Mouse (Mus musculus) ovary, postnatal 36 days (tissue): Measurements from ENCODE around the gene Rps6ka3.

ENCODE experiments used
- DNase-seq: peaks from one replicate; pipeline ENCODE4 v3.0.0; 2022; ENCODE audit warnings: low spot score, mixed read lengths

The Rps6ka3 gene

DNA sequence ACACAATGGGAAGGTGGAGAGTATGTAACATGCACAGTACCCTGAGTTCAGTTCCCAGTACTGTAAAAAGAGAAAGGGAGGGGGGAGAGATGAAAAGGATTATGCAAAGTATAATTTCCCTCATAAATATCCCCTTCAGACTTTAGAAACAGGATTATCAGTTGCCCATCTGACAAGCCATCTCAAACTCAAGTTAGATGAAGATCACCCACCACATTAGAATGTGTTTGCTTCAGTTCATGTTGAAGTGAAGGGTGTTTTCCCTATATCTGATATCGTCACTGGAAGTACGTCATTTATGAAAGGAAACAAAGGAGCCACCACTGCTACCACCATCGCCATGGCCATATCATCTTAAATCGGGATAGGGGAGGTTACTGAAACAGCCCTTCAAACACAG, at the start of gene Rps6ka3:
Gene Rps6ka3, plus strand, starts transcription at position 301 of the 400 bp plus-strand sequence.
- DNase-seq: no peak

DNA sequence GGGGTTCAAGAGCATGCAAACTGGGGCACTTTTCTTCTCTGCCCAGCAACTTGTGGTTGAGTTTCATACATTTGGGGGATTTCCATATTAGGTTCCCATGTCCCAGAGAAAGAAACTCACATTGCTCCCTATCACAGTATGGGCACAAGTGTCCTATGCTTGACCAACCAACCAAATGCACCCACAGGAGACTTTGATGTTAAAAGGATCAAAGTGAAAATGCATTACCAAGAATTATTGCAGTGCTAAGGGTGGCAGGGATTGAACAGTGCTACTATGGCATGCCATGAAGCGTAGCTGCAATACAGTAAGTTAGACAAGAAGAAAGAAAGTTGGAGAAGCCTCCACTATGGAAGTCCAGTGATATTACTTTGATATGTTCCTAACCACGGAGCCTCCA, 40.9 kb upstream of the Rps6ka3 start:
- no peak for DNase-seq

DNA sequence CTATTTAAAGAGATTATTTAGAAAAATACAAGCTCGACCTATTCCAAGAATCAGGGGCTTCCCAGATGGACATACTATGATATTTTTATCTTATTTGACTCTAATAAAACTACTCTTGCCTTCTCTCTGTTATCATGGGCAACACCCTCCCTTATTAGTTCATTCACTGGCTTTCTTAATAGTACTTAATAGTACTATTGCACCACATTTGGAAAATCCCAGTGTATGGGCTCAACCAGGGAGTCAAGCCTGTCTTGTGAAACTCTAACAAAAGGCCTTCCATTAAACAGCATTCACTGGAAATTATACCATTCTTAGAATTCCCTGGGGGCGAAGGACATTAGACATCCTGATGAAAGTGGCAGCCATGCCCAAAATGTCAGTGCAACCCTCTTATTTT, 38.5 kb upstream of the Rps6ka3 start:
- no peak for DNase-seq

- no peak for DNase-seq
Observed at GRCm38 (mm10) chrX:159191581-159191980, 18.5 kb upstream of the Rps6ka3 start.

DNA sequence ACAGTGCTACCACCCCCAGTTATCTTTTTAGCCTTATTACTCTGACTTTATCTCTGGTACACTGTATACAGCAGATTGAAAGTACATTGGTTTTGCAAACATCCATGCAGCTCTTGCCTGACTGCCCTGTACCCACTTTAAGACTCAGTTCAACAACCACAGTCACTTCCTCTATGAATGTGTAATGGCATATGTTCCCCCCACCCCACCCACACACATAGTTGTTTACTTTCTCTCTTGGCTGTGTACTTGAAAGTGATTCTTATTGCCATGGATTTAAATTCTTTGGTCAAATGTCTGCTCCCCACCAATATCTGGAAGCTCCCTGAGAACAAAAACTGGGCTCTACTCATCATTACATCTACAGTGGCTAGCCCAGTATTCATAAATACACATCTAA, 10.6 kb upstream of the Rps6ka3 start:
- no peak for DNase-seq

- no peak for DNase-seq
Observed at GRCm38 (mm10) chrX:159200101-159200500, 10.0 kb upstream of the Rps6ka3 start.

GRCm38 (mm10) chrX:159210892-159211583, 931 bp downstream of the Rps6ka3 start:
- DNase-seq: no peak

DNA sequence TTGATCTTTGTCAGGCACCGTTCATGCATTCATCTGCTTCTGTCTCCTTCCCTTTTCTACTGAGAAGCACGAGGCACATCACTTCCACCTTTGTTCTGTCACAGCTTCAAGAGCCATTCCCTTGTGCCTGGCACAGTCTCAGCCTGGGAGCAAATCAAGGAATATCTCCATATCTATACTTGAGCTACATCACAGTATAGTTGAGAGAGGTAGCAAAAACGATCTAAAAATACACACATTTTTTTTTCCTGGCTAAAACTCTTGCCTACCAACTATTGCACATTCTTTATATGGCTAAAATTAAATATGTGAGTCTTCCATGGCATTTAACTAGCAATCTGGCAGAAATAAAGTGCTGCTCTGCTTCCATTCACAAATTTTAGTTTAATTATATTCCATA, 5.1 kb downstream of the Rps6ka3 start:
- DNase-seq: no peak

GRCm38 (mm10) chrX:159222474-159222873, 12.4 kb downstream of the Rps6ka3 start:
- DNase-seq: no peak

- no peak for DNase-seq
Observed at GRCm38 (mm10) chrX:159237275-159237674, 27.2 kb downstream of the Rps6ka3 start.

DNA sequence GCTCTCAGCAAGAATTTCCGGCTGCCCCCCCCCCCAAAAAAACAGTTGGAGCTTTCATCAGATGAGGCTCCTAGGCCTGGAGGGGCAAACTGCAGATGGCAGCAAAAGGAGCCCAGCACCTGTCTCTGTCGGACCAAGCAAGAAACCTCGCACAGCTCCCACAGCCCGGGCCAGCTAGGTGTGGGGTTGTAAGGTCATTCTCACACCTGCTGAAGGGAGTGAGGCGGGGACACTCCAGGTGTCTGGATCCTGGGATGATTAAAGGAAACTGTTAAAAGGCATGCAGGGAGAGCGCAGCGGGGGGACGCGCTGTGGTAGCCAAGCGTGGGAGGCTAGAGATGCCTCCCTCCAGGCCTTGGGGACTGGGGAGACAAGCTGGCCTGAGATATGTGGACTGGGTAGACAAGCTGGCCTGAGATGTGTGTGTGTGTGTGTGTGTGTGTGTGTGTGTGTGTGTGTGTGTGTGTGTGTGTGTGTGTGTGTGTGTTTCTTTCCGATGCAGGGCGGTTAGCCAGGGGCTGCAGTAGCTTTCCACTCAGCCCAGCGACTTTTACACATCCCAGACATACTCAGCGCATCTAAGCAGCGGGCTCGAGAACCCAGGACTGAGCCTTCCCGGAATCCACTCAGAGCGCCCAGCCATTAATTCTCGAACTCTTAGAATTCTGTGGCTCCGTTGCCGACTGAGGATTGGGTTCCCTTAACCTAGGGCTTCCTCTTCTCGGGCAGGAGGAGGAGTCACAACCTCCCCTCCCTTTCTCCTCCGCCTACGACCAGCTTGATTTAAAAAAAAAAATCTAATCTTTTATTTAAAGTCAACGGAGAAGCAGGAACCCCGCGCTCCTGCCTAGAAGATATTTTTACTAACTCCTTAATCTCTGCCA, 44.1 kb downstream of the Rps6ka3 start:
- DNase-seq: peak; percentile 45

GRCm38 (mm10) chrX:159255123-159255978, 45.2 kb downstream of the Rps6ka3 start:
- DNase-seq: peak; percentile 88

DNA sequence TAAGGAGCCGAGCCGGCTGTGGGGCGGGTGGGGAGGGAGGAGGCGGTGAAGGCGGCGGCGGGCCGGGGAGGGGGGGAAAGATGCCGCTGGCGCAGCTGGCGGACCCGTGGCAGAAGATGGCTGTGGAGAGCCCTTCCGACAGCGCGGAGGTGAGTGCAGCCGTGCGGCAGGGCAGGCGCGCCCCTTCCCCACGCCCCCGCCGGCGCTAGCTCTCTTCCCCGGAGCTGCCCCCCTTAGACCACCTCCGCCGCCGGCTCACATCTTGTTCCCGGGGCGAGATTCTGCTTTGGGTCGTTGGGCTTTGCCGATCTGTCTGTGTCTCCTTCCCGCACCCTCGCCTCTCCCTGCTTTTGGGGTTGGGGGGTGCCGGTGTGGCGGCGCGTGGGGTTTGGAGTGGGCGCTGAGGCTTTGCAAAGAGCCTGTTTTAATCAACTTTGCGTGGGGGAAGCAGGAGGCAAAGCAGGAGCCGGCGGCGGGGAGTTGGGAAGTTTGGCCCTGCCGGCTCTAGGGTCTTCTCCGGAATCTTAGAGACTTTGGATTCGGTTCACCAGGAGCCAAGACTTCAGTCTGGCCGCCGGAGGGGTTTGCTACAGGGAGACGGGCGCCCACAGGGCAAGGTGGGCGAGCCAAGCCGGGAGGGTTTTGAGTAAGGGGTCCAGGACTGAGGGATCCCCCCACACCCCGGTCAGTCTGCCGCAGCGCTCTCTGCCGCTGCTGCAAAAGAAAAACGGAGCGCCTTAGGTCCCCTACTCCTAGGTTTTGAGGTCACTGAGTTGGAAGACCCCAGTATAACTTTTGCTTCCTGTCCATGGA, 46.1 kb downstream of the Rps6ka3 start:
- peak; percentile 22 for DNase-seq

- peak; percentile 43 for DNase-seq
Observed at GRCm38 (mm10) chrX:159256921-159257421, 46.9 kb downstream of the Rps6ka3 start.

GRCm38 (mm10) chrX:159264681-159265080, 54.6 kb downstream of the Rps6ka3 start:
- DNase-seq: no peak

DNA sequence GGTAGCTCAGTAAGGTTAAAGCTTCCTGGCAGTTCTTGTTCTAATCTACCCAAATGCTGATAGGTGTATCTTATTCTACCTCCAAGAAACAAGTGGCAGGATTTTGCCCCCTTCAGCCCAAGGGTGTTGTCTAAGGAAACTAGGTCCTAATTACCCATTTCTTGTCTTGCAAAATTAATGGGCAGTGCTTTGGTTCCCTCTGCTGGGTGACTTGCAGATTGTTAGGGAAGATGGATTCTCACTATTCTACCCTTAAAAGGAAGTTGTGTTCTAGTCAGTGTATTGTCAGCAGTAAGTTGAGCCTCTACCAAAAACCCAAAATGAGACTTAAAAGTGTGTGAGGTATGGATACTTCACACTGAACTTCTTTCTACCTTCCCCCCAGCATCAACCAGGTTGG, 59.0 kb downstream of the Rps6ka3 start:
- DNase-seq: no peak

DNA sequence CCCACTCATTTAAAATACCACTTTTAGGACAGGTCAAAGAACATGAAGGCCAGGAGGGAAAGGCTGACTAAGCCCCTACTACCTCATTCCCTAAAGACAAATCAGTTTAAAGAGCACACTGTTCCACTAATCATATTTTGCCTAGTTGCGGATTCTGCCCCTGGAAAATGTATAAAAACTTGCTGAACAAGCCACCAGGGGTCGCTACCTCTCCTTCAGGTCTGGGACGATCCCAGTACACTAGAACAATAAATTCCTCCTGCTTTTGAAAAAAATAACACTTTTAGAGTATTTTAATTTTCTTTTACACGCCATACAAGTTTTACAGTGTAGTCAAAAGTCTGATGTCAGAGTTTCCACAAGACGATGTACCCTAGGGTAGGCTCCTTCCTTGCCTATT, 76.7 kb downstream of the Rps6ka3 start:
- no peak for DNase-seq

- no peak for DNase-seq
Observed at GRCm38 (mm10) chrX:159295879-159296278, 85.8 kb downstream of the Rps6ka3 start.

DNA sequence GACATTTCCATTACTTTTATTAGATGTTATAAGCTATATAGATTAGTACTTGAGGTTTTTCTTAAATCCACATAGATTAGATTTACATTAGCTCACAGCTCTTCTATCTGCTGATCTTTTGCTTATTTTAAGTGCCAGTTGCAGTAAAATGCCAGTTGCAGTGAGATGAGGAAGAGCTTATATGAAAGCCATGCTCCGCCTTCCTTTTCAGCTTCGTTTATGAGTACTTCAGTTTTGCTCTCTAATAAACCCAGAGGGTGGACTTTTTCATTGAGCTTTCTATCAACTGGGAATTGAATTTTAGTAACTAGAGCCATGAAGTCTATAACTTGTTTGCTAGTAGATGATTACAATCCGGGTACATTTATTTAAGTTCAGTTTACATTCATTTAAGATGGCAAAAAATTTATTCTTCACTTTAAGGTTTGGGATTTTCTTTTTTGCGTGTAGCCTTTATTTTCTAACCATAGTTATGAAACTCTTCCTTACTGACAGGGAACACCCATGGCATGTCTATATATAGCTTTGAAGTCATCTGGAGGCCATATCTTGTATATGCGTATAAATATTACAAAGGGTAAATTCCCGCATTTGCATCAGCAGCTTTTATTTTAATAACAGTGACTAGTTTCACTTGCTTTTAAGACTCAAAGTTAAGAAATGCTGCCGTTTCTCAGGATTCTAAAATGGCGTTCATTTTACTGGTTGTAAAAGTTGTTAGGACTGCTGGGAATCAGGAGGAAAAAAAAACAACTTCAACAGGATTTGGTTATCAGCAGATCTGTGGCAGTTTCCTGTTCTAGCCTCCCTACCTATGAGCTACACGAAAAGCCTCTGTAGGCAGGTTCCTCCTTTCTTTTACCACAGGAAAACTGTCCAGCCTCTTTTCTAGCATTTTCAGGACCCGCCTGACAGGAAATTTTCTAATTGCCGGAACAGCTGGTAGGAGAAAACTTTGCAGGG, 92.5 kb downstream of the Rps6ka3 start:
- DNase-seq: no peak

DNA sequence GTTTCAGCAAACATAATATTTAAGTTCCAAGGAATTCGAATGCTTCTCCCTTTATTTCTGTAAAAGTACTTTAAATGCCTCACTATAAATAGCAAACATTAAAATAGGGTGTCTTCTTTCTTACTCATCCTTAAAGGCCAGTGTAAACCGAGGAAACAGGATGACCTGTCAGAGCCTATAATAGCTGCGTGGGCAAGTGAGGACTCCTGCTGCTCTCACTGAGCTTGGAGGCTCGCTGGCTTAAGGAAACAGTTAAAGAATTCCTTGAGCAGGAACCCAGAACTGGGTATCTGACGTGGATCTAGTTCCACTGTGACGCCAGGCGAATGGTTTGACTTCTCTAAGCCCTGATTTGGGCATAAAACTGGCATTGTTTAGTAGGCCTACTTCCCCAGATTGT, 105.2 kb downstream of the Rps6ka3 start:
- DNase-seq: no peak
